Mouse (Mus musculus): ENCODE data around the gene Txk.

Gene Txk

DNA sequence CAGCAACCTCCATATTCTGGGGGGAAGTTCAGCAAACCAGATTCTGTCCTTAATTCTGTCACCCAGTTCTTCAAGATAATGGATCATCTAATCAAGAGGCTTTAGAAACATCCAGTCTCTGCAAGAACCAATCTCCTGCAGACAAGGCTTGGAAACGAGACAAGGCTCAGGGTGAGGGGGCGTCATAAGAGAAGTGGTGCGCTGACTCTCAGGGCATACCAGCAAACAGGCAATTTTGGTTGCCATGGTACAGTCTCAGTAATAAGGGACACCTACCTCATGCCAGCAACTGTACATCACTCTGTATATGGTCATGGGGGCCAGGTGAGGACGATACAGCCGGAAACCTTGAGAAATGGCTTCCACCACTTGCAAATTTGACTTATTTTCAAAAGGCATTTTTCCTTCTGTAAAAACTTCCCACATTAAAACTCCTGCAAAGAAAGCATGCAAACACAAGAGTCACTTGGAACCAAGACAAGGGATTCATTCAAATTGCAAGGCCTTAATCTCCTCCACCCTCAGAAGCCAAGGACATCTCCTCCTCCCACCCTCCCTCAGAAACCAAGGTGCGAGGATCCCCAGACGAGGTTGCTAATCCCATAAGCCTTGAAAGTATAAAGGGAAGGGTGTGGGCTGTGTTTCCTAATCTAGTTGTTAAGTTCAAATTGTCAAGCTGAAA is 53.6 kb downstream of the Txk start:
- in situ Hi-C loops (cut with MboI, MseI), result no loop called here

- in situ Hi-C loops (cut with MboI, MseI), result no loop called here
These were observed 54.2 kb downstream of the Txk start for GRCm38 (mm10) chr5:72698343-72698742.

- in situ Hi-C loops (cut with MboI, MseI), result no loop called here
These were observed 56.1 kb downstream of the Txk start for GRCm38 (mm10) chr5:72696491-72696890.

DNA sequence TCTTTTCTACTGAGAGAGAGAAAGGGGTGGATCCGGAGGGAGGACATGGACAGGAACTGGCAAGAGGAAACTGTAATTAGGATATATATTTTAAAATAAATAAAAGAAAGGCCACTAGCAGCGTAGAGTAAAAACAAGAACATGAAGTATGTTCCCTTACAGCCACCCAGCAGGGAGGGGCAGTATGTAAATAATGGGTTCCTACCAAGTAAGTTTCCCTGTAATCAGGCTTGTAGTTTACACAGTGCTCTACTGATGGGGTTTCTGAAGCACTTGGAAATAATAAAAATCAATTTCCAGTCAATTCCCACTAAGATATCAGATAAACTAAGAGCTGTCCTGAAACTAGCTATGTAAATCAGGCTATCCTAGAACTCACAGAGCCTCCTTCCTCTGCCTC is 57.9 kb downstream of the Txk start:
- in situ Hi-C loops (cut with MboI, MseI), result no loop called here

DNA sequence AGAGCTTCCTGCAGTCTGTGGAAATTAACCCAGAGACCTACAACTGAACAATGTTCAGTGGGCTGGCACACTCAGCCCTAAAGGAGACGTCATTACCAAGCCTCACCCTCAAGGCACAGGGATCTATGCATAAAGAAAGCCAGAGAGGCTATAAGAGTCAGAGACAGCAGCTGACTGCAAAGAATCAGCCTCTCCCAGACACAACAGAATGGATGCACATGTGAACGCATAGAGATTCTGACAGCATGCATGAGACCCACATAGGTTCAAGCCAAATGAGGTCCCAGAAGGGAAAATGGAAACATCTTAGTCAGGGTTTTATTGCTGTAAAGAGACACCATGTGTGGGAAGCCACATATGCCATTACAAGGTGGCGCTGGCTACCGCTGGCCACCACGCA is 62.1 kb downstream of the Txk start:
- in situ Hi-C loops (cut with MboI, MseI), result no loop called here

GRCm38 (mm10) chr5:72689556-72689955 is 63.0 kb downstream of the Txk start:
- in situ Hi-C loops (cut with MboI, MseI), result loop anchor here in 1 of 2 experiments (10.0 kb wide), 1 partner anchor 325 kb away; no protein-coding TSS in a partner anchor

DNA sequence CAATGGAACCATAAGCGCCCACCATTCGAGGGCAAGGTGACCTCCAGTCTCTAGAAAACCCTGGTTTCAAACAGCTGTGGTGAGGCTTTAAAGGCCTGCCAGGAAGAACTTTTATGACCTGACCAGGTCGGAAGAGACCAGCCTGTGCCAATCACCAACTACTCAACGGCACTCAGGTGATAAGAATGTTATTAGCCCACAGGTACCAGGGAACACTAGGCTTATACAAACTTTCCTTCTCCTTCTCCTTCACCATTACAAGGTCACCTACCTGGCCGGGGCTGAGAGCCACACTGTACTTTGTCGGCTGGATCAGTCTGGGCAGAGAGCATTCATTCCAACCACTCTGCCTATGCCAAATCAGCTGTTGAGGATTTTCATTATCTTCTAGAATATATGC is 71.1 kb downstream of the Txk start:
- in situ Hi-C loops (cut with MboI, MseI), result loop anchor here in 1 of 2 experiments (10.0 kb wide), 1 partner anchor 317 kb away; no protein-coding TSS in a partner anchor

DNA sequence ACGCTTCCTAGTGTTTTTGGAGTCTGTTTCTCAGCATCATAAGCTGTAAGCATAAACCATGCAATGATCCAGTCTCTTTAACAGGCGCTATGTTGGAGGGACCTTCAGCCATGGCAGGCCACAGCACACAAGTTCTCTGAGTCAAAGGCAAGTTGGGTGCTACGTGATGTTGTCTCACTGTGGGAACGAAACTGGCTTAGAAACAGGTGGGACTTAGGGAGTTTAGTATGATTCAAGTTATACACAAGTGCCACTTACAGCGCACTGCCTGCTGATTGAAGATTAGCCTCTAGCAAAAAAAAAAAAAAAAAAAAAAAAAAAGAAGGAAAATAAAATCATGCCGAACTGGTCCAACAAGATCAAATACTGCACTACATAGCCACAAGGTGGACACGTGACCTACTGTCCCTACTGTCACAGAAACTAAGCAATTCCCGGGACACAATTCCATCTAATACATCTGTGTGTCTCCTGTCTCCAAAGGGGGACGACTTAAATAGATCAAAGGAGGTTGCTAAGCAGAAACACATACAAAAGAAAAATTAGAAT is 77.5 kb downstream of the Txk start:
- in situ Hi-C loops (cut with MboI, MseI), result loop anchor here in 1 of 2 experiments (10.0 kb wide), 1 partner anchor 110 kb away; no protein-coding TSS in a partner anchor

DNA sequence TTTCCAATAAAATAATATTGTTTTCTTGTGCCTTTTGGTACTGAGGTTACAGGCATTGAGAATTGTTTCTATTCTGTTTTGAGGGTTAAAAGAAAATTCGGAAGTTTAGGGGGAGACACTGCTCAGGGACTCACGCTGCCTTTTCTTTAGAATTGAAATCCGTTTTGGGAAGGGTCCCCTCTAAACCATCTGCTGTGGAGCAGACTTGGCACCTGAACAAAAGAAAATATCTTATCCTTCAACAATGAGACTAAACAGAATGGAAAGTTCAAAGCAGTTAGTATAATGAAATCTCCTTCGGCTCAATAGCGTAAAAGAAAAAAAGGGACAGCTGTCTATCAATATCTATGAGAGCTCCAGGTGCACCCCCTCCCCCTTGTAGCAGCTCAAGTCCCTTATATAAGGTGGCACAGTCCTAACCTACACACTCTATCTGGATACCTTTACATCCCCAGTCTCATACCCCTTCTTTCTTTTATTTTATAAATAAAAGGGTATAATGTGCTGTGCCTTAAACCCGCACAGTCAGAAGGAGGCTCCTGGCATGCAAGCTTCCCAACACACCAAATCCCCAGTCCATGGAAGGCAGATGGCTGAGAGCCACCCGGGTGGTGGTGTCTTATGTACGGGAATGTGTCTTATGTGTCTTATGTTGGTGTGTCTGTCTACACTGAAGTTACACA is 81.4 kb downstream of the Txk start:
- in situ Hi-C loops (cut with MboI, MseI), result loop anchor here in 1 of 2 experiments (10.0 kb wide), 1 partner anchor 106 kb away; no protein-coding TSS in a partner anchor

DNA sequence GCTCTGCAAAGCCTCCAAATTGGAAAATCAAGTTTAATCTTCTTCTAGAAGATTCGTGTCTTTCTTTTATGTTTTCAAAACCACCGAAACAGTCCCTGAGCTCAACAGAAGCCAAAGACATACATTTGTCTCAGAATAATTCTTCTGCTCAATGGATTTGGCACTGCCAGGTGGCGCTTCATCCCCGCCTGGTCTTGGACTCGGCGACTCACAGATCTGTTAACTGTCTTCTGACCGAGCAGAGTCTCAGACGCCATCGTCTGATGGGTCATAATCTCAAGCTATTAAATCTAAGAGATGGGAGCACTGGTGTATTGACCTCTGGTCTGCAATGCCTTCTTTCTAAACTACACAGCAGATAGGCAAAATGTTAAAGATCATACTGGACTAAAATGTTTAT is 84.2 kb downstream of the Txk start:
- in situ Hi-C loops (cut with MboI, MseI), result no loop called here

DNA sequence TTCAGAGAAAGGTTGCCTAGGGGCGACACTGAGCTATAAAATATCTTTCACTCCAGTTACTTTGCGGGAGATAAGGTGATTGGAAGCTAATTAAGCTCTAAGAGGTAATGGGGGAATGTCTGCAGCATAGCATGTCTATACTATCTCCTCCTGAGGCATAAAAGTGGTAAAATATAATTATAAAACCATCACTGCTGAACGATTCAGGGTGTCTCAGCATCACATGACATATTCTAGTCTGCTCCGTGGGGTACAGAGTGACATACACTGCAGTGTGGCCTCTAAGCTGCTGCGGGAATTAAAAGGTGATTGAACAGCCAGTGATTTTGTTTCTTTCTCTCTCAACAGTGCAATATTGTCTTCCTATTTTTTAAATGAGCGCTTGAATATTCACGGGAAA is 86.1 kb downstream of the Txk start:
- in situ Hi-C loops (cut with MboI, MseI), result no loop called here

DNA sequence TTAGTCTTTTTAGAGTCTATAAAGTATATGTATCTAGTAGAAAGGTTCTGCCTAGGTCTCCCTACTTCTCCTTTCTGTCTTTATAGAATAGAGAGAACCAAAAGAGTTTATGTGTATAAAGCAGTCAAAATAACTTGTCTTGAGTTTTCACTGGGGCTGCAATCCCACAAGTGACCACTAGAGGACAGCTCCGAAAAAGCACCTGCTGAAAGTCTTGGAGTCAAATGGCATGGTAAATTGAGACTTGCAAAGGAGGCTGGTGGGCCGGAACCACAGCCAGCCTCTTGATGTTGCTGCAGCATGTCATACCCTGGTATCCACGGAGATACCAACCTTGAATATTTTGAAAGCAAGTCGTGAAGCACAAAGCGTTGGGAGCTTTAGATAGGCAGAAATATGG is 87.3 kb downstream of the Txk start:
- in situ Hi-C loops (cut with MboI, MseI), result no loop called here

DNA sequence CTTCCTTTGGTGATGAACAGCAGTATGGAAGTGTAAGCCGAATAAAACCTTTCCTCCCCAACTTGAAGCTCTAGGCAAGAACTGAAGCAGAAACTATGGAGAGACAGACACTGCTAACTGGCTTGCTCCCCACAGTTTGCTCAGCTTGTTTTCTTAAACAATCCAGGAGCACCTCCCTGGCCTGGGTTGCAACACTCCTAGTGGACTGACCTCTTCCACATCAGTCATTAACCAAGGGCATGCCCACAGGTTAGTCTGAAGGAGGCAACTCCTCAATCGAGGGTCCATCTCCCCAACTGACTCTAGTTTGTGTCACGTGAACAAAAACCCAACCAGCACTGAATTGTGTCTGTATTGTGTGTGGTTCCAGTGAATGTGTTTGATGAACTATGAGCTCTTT is 87.7 kb downstream of the Txk start:
- in situ Hi-C loops (cut with MboI, MseI), result loop anchor here in 1 of 2 experiments (5.0 kb wide), 1 partner anchor 87 kb away; the partner anchor contains the start of gene Txk

DNA sequence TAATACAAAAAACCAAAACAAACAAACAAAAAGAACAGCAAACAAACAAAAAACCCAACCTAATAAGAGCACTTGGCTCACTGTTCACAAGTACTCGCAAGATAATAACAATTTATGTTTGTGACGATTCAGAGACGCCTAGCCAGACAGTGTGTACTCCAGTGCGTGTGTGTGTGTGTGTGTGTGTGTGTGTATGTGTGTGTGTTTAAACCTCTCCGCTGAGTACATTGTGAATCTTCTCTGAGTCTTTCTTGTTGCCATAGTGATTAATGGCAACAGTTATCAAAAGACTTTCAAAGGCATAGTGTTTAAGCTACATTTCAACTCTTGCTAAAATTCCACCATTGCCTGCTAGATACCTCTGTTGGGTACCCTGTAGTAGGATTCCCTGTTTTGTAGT is 88.5 kb downstream of the Txk start:
- in situ Hi-C loops (cut with MboI, MseI), result loop anchor here in 1 of 2 experiments (5.0 kb wide), 1 partner anchor 88 kb away; the partner anchor contains the start of gene Txk

DNA sequence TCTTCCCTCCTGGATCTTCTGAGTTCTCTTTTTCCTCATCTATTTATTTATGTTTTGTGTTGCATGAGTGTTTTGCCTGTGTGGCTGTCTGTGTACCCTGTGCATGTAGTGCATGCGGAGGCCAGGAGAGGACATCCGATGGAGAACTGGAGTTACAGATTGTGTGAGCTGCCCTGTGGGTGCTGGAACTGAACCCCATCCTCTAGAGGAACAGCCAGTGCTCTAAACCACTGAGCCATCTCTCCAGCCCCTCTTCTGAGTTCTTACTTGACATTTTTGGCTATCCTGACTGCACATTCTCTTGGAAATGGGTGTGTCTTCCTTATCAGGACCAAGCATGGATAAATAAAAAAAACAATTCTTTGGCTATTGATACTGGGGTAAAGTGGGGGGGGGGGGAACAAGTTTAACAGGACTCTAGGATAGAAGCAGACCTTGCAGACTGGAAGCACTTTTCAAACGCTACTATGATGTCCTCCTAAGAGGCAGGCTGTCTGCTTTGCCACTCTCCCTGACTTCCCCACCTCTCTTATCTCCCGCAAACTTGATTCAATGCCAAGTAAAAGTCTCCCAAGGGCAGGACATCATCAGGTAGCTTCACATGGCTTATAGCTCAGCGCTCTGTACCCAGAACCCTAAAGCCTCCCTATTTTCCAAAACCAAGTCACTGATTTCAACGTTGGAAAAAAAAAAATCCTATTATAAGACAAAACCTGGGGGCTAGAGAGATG is 91.4 kb downstream of the Txk start:
- in situ Hi-C loops (cut with MboI, MseI), result loop anchor here in 1 of 2 experiments (5.0 kb wide), 1 partner anchor 91 kb away; the partner anchor contains the start of gene Txk

DNA sequence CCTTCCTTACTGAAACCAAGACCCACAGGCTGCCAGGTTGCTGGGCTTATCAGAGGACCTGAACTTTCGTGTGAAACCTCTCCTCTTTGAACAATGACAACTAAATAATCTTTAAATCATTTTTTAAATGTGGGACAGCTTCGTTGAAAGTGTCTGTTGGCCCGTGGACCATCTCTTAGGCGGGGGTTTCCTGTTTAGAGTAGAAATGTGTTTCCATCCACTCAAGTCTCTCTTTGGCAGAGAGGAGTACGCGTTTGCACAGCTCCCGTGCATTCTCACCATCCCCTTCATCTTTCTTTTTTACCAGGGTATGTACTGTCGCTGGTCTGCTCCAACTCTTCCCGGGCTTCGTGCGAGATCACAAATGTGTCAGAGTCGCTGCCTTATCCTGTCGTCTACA is 94.2 kb downstream of the Txk start:
- in situ Hi-C loops (cut with MboI, MseI), result no loop called here

GRCm38 (mm10) chr5:72656270-72656791 is 96.2 kb downstream of the Txk start:
- in situ Hi-C loops (cut with MboI, MseI), result no loop called here

DNA sequence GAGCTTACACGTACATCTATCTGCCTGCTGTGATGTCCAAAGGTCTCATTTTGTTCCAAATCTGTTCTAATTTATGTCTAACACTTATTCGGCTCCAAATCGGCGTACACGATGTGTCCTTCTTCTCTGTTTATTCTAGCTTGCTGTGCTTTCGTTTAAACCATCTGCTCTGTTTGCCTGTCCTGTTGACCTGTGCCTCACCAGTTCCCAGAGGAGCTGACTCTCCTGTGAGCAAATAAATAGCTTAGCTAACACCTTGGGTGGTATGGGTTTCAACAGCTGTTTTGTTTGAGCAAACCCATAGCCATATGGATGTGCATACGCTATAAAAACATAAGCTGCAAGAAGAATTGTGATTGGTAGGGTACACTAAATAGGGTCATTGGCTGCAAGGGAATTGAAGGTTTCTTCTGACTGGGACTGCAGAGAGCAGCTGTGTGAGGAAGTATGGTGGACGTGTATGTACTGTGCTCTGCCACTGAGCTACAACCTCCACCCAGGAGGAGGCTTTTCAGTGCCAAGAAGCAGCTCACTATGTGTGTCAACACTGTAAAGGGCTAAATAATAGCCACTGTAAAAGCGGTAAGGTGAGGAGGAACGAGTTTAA is 99.4 kb downstream of the Txk start:
- in situ Hi-C loops (cut with MboI, MseI), result no loop called here

GRCm38 (mm10) chr5:72648987-72649735 is 103.4 kb downstream of the Txk start:
- in situ Hi-C loops (cut with MboI, MseI), result loop anchor here in 1 of 2 experiments (5.0 kb wide), 1 partner anchor 73 kb away; no protein-coding TSS in a partner anchor

DNA sequence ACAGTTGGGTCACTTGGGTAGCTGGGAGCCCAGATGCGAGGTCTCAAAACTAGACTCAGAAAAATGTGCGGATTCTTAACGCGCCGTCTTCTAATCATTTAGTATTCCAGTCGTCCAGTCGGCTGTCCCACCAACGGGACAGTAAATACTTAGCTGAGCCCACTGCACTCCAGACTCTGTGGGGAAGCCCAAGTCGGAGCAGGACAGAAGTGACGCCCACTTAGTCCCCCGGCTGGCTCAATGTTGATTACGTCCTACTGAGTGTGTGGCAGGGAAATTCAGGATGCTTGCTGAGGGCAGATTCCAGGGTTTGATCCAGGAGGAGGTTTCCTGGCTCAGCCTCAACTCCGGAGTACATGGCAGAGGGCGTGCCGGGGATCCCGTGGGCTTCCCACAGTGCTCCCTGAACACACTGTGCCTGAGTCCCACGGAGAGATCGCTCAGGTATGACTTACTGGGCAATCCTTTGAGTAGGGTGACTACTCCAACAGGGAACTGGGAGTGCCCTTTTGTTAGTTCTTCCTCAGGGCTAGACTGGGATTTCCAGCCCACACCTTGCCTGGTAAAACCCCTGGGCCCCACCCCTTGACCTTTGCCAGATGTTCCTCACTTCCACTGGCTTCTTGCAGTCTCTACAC is 104.5 kb downstream of the Txk start:
- in situ Hi-C loops (cut with MboI, MseI), result loop anchor here in 1 of 2 experiments (5.0 kb wide), 1 partner anchor 74 kb away; no protein-coding TSS in a partner anchor
